Mouse (Mus musculus) midbrain, embryonic 13.5 days (tissue): Measurements from ENCODE around the gene Ftsj1. TPM values are rescaled to one million over a fixed set of nuclear protein-coding genes. Genes with fewer than 3 reads are reported as not detected.
A peak's percentile ranks its signal among the peaks of the same experiment; 100 is the strongest.

Experiments used
- ATAC-seq: fragments of 200-750 bp; cut with Nextera tagmentation; 2 replicates; pipeline ENCODE4 v1.8.0; 2017; ENCODE audit warnings: mild to moderate bottlenecking, moderate TSS enrichment, moderate library complexity
- H3K27ac ChIP-seq: fragments of 300-500 bp; sonication (generic); 2 replicates; pipeline ENCODE4 v1.5.1; 2015; ENCODE audit warnings: inconsistent platforms, mild to moderate bottlenecking, moderate library complexity
- H3K27me3 ChIP-seq: fragments of 300-500 bp; sonication (generic); 2 replicates; pipeline ENCODE4 v1.6.1; 2015; ENCODE audit warnings: mild to moderate bottlenecking, inconsistent platforms
- H3K36me3 ChIP-seq: fragments of 300-500 bp; sonication (generic); 2 replicates; pipeline ENCODE4 v1.6.1; 2015; ENCODE audit warnings: mild to moderate bottlenecking, inconsistent platforms
- H3K4me1 ChIP-seq: fragments of 300-500 bp; sonication (generic); replicated peaks from 2 replicates; pipeline ENCODE4 v1.6.1; 2015; ENCODE audit warnings: inconsistent platforms
- H3K4me2 ChIP-seq: fragments of 300-500 bp; sonication (generic); replicated peaks from 2 replicates; pipeline ENCODE4 v1.6.1; 2015; ENCODE audit warnings: moderate library complexity, mild to moderate bottlenecking, inconsistent platforms
- H3K4me3 ChIP-seq: fragments of 300-500 bp; sonication (generic); replicated peaks from 2 replicates; pipeline ENCODE4 v1.5.1; 2015; ENCODE audit warnings: mild to moderate bottlenecking, inconsistent platforms
- H3K9ac ChIP-seq: fragments of 300-500 bp; sonication (generic); replicated peaks from 2 replicates; pipeline ENCODE4 v1.6.1; 2015; ENCODE audit warnings: mild to moderate bottlenecking, inconsistent platforms
- H3K9me3 ChIP-seq: fragments of 300-500 bp; sonication (generic); 2 replicates; pipeline ENCODE4 v1.6.1; 2016; ENCODE audit warnings: mild to moderate bottlenecking, inconsistent platforms
- WGBS: fragments of 180-500 bp; shearing (Covaris S2); methylation state at CpG from one replicate; pipeline ENCODE4 v1.1.7; 2015; 5-methylcytosine and 5-hydroxymethylcytosine counted together
- polyA plus RNA-seq: library from polyadenylated mRNA; unstranded; fragments of >200 nt; fragmentation: Nextera tagmentation; extraction: Ambion mirVana; gene quantifications from 2 replicates; pipeline ENCODE4 v1.2.1, GENCODE M21; 2015

Gene Ftsj1
- polyA plus RNA-seq, 1 experiment from 2014 or later = 50.8 TPM

DNA sequence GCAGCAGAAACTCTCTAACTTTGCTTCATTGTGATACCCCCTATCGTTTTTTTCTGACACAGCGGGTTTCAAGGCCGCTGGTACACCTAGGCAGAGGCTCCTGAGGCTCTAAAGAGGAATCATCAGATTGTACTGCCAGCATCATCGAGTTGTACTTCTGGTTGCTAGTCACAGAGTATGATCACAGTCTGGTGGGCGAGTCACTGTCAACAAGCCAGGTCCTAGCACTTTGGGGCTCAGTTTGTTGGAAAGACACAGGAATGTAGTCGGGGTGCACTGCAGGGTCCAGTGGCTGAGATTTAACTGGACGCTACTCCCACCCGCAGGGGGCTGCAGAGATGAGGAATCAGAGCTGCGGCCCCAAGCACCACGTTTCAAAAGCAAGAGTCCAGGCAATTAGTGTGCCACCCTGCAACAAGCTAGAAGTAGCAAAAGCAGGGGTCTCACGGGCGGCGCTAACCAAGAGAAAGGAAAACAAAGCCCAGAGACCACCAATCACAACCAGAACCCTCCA is 60.0 kb downstream of the Ftsj1 start:
- peak overlapping the region; percentile 49 for H3K4me3 ChIP-seq
- peak overlapping the region; percentile 61 for H3K9ac ChIP-seq
- peak overlapping the region; percentile 62 for H3K4me2 ChIP-seq
- 0 out of 2 replicates have a peak, but pooled peaks cover 6% of the 10 kb centered on the region for H3K4me1 ChIP-seq
- ATAC-seq = no peak; the same call in 1 of the 2 replicates
- H3K9me3 ChIP-seq = no peaks in the 10 kb centered on the region
- 16% methylated on average over 13 of the region's 13 CpGs for WGBS
- H3K27me3 ChIP-seq = no peaks in the 10 kb centered on the region
- H3K36me3 ChIP-seq = no peaks in the 10 kb centered on the region
- peak overlapping the region; percentile 77 for H3K27ac ChIP-seq

Other genes starting within 250 kb of the Ftsj1 start
- 0.26 TPM in 1 of 2 replicates, not detected in the other for gene Glod5, start 233.9 kb downstream of the Ftsj1 start, polyA plus RNA-seq
- 49.9 and 50.4 TPM in 2 replicates for gene Suv39h1, start 177.6 kb downstream of the Ftsj1 start, polyA plus RNA-seq
- 0.15 TPM in 1 of 2 replicates, not detected in the other for gene Was, start 161.9 kb downstream of the Ftsj1 start, polyA plus RNA-seq
- gene Wdr13, start 119.5 kb downstream of the Ftsj1 start, polyA plus RNA-seq = 56.8 and 58.0 TPM in 2 replicates
- 358 and 422 TPM in 2 replicates for gene Rbm3, start 106.5 kb downstream of the Ftsj1 start, polyA plus RNA-seq
- gene Tbc1d25, start 76.2 kb downstream of the Ftsj1 start, polyA plus RNA-seq = 17.5 and 19.0 TPM in 2 replicates
- gene Ebp, start 58.9 kb downstream of the Ftsj1 start, polyA plus RNA-seq = 29.3 and 36.7 TPM in 2 replicates
- gene Porcn, start 45.9 kb downstream of the Ftsj1 start, polyA plus RNA-seq = 40.5 and 41.9 TPM in 2 replicates
- gene Slc38a5, start 18.7 kb upstream of the Ftsj1 start, polyA plus RNA-seq = 24.8 and 25.5 TPM in 2 replicates
- not detected in 2 replicates for gene Ssxb10, start 75.0 kb upstream of the Ftsj1 start, polyA plus RNA-seq
- not detected in 2 replicates for gene Ssxb9, start 114.6 kb upstream of the Ftsj1 start, polyA plus RNA-seq
- not detected in 2 replicates for gene Ssxb1, start 160.9 kb upstream of the Ftsj1 start, polyA plus RNA-seq
- not detected in 2 replicates for gene Ssxb2, start 209.3 kb upstream of the Ftsj1 start, polyA plus RNA-seq